Mouse (Mus musculus): ENCODE data around the gene Aurkaip1. TPM values are rescaled to one million over a fixed set of nuclear protein-coding genes. Genes with fewer than 3 reads are reported as not detected.
A peak's percentile ranks its signal among the peaks of the same experiment; 100 is the strongest.

The Aurkaip1 gene
- polyA plus RNA-seq, 1 experiment from 2014 or later = 170 TPM

DNA sequence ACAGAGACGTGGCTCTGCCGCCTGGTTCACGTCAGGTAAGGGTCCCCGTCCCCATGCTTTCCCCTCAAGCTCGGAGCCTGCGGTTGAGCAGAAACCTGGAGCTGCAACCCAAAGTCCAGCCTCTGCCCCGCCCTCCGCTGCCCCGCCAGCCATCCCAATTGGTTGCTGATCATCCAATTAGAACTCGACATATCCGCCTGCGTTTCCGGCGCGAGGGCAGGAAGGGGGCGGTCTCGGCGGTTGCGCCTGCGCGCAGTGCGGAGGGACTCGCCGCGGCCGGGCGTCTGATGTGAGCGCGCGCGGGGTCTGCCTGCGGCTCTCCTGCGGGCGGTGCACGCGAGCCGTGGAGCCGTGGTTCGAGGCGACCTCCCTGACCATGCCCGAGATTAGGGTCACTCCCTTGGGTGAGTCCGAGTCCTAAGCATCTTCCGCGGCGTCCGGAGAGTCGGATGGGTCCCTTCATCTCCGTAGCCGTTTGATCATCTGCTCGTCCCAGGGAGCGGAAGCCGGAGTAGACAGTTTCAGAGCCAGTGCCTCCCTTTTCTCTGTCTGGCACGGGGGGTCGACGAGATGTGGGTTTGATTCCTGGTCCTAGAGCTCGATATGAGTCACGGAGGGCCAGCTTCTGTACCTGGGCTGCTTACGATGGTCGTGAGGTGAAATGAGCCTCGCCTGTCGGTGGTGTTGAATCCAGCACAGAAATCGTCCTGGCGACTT is 38.4 kb downstream of the Aurkaip1 start, which contains the start of the genes Cptp and Ints11:
Gene Cptp, minus strand, starts transcription at position 124 of the 717 bp plus-strand sequence.
Gene Ints11, plus strand, starts transcription at position 230 of the 717 bp plus-strand sequence.
- H3K36me3 ChIP-seq = peaks cover 55% of the 10 kb centered on the region
- H3K27me3 ChIP-seq (ENCODE audit: insufficient read depth, poor library complexity, severe bottlenecking) = no peaks in the 10 kb centered on the region
- H3K9me3 ChIP-seq = no peaks in the 10 kb centered on the region
- peak within 1 kb of the TSS; percentile 77 for H3K4me3 ChIP-seq
- H3K4me1 ChIP-seq = peaks cover 12% of the 10 kb centered on the region
- under 1% methylated on average over 63 of the region's 63 CpGs for WGBS
- peak; percentile 99 for DNase-seq (ENCODE audit: low spot score)
- peak within 1 kb of the TSS; percentile 85 for H3K27ac ChIP-seq

DNA sequence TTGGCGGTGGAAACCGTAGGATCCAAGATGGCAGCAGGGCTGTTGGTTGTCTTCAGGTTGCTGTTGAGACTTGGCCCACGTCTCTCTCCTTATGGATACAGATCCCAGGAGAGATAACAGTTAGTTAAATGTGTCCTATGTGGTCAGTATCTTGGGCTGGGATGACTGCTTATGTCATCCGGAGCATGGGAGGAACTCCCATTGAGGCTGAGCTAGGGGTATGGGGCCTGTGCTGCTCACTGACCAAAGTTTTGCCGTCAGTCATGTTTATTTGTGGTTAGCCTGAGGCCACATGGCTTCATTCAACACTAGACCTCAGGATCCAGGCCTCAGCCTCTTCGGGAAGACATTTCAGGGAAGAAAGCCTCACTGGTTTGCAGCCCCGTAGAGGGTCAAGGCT is 40.3 kb downstream of the Aurkaip1 start:
- Histone ChIP-seq H3K4me1 (peaks cover 12% of the 10 kb centered on the region), H3K36me3 (peaks cover 57% of the 10 kb centered on the region), H3K4me3 (0 out of 2 replicates have a peak overlapping the region, but pooled peaks have one; percentile 3), H3K9me3 (no peaks in the 10 kb centered on the region), H3K27me3 (ENCODE audit: insufficient read depth, poor library complexity, severe bottlenecking) (no peaks in the 10 kb centered on the region), H3K27ac (no peak overlapping the region)
- DNase-seq (ENCODE audit: low spot score) = no peak
- WGBS = 91% methylated on average over 7 of the region's 7 CpGs

Small RNAs within 50 kb of the gene (microRNA-seq; reads per million reads assigned to microRNA genes)
- not detected for gene Gm27743

Other genes with a start within 250 kb of the Aurkaip1 start
- gene Slc35e2, start 229.9 kb upstream of the Aurkaip1 start, polyA plus RNA-seq (2016; fragmentation: Nextera tagmentation; extraction: Ambion mirVana) = 8.4 and 9.5 TPM in 2 replicates
- gene Cdk11b, start 206.4 kb upstream of the Aurkaip1 start, polyA plus RNA-seq (2016; fragmentation: Nextera tagmentation; extraction: Ambion mirVana) = 48.6 and 60.2 TPM in 2 replicates
- not detected in 2 replicates for gene Gm10563, start 185.9 kb upstream of the Aurkaip1 start, polyA plus RNA-seq (2016; fragmentation: Nextera tagmentation; extraction: Ambion mirVana)
- gene Mmp23, start 177.9 kb upstream of the Aurkaip1 start, polyA plus RNA-seq (2016; fragmentation: Nextera tagmentation; extraction: Ambion mirVana) = 34.6 and 39.8 TPM in 2 replicates
- gene Mib2, start 162.1 kb upstream of the Aurkaip1 start, polyA plus RNA-seq (2016; fragmentation: Nextera tagmentation; extraction: Ambion mirVana) = 15.4 and 16.8 TPM in 2 replicates
- gene Fndc10, start 136.9 kb upstream of the Aurkaip1 start, polyA plus RNA-seq (2016; fragmentation: Nextera tagmentation; extraction: Ambion mirVana) = 0.78 and 1.7 TPM in 2 replicates
- 146 and 152 TPM in 2 replicates for gene Ssu72, start 126.5 kb upstream of the Aurkaip1 start, polyA plus RNA-seq (2016; fragmentation: Nextera tagmentation; extraction: Ambion mirVana)
- gene Tmem240, start 96.5 kb upstream of the Aurkaip1 start, polyA plus RNA-seq (2016; fragmentation: Nextera tagmentation; extraction: Ambion mirVana) = 0.38 and 0.54 TPM in 2 replicates
- gene Atad3a, start 70.2 kb upstream of the Aurkaip1 start, polyA plus RNA-seq (2016; fragmentation: Nextera tagmentation; extraction: Ambion mirVana) = 133 and 147 TPM in 2 replicates
- gene Vwa1, start 56.6 kb upstream of the Aurkaip1 start, polyA plus RNA-seq (2016; fragmentation: Nextera tagmentation; extraction: Ambion mirVana) = 2.1 and 3.1 TPM in 2 replicates
- gene Tmem88b, start 45.4 kb upstream of the Aurkaip1 start, polyA plus RNA-seq (2016; fragmentation: Nextera tagmentation; extraction: Ambion mirVana) = 2.1 and 4.7 TPM in 2 replicates
- not detected in 2 replicates for gene Ankrd65, start 40.8 kb upstream of the Aurkaip1 start, polyA plus RNA-seq (2016; fragmentation: Nextera tagmentation; extraction: Ambion mirVana)
- 176 and 226 TPM in 2 replicates for gene Mrpl20, start 28.4 kb upstream of the Aurkaip1 start, polyA plus RNA-seq (2016; fragmentation: Nextera tagmentation; extraction: Ambion mirVana)
- gene Ccnl2, start 18.8 kb upstream of the Aurkaip1 start, polyA plus RNA-seq (2016; fragmentation: Nextera tagmentation; extraction: Ambion mirVana) = 131 and 150 TPM in 2 replicates
- 39.0 and 50.5 TPM in 2 replicates for gene Mxra8, start 8.4 kb downstream of the Aurkaip1 start, polyA plus RNA-seq (2016; fragmentation: Nextera tagmentation; extraction: Ambion mirVana)
- gene Dvl1, start 16.1 kb downstream of the Aurkaip1 start, polyA plus RNA-seq (2016; fragmentation: Nextera tagmentation; extraction: Ambion mirVana) = 2.8 and 3.6 TPM in 2 replicates
- gene Tas1r3, start 32.1 kb downstream of the Aurkaip1 start, polyA plus RNA-seq (2016; fragmentation: Nextera tagmentation; extraction: Ambion mirVana) = 0.13 and 0.14 TPM in 2 replicates
- gene Cptp, start 38.2 kb downstream of the Aurkaip1 start, polyA plus RNA-seq (2016; fragmentation: Nextera tagmentation; extraction: Ambion mirVana) = 14.0 and 16.2 TPM in 2 replicates
- 52.1 and 73.9 TPM in 2 replicates for gene Ints11, start 38.3 kb downstream of the Aurkaip1 start, polyA plus RNA-seq (2016; fragmentation: Nextera tagmentation; extraction: Ambion mirVana)
- 43.8 and 43.9 TPM in 2 replicates for gene Pusl1, start 60.5 kb downstream of the Aurkaip1 start, polyA plus RNA-seq (2016; fragmentation: Nextera tagmentation; extraction: Ambion mirVana)
- gene Acap3, start 60.5 kb downstream of the Aurkaip1 start, polyA plus RNA-seq (2016; fragmentation: Nextera tagmentation; extraction: Ambion mirVana) = 12.3 and 13.3 TPM in 2 replicates
- 97.2 and 135 TPM in 2 replicates for gene Ube2j2, start 112.6 kb downstream of the Aurkaip1 start, polyA plus RNA-seq (2016; fragmentation: Nextera tagmentation; extraction: Ambion mirVana)
- 26.2 and 27.0 TPM in 2 replicates for gene C1qtnf12, start 131.0 kb downstream of the Aurkaip1 start, polyA plus RNA-seq (2016; fragmentation: Nextera tagmentation; extraction: Ambion mirVana)
- gene B3galt6, start 161.4 kb downstream of the Aurkaip1 start, polyA plus RNA-seq (2016; fragmentation: Nextera tagmentation; extraction: Ambion mirVana) = 10.7 and 12.9 TPM in 2 replicates
- 139 and 148 TPM in 2 replicates for gene Sdf4, start 161.6 kb downstream of the Aurkaip1 start, polyA plus RNA-seq (2016; fragmentation: Nextera tagmentation; extraction: Ambion mirVana)
- 0.28 and 1.0 TPM in 2 replicates for gene Tnfrsf4, start 182.6 kb downstream of the Aurkaip1 start, polyA plus RNA-seq (2016; fragmentation: Nextera tagmentation; extraction: Ambion mirVana)
- 1.4 and 1.7 TPM in 2 replicates for gene Tnfrsf18, start 194.9 kb downstream of the Aurkaip1 start, polyA plus RNA-seq (2016; fragmentation: Nextera tagmentation; extraction: Ambion mirVana)
- 0.19 and 0.38 TPM in 2 replicates for gene Ttll10, start 228.1 kb downstream of the Aurkaip1 start, polyA plus RNA-seq (2016; fragmentation: Nextera tagmentation; extraction: Ambion mirVana)